Mouse (Mus musculus) CH12.LX (cell line): ENCODE results near the gene Pla2g7. TPM values are rescaled to one million over a fixed set of nuclear protein-coding genes. Genes with fewer than 3 reads are reported as not detected.

ENCODE experiments used
- DNase-seq: peaks from one replicate; pipeline ENCODE4 v3.0.0-alpha.2; 2013; ENCODE audit errors: extremely low read depth
- H3K27ac ChIP-seq: 2 replicates; pipeline ENCODE4 v1.5.1; 2012; ENCODE audit warnings: low read depth, mild to moderate bottlenecking, control low read depth, moderate library complexity; ENCODE audit not compliant: insufficient read depth
- H3K27me3 ChIP-seq: replicated peaks from 2 replicates; pipeline ENCODE3; 2012; ENCODE audit warnings: inconsistent platforms
- H3K36me3 ChIP-seq, 2 experiments: replicated peaks in 1 of 2; 2 replicates each; pipeline versions ENCODE3 to v1.6.1; 2012; ENCODE audit warnings: inconsistent platforms in 1 of 2, low read length in 1 of 2, mild to moderate bottlenecking in 1 of 2, mixed read lengths in 1 of 2, moderate library complexity in 1 of 2; ENCODE audit not compliant: control insufficient read depth in 1 of 2, insufficient read depth in 1 of 2
- H3K4me1 ChIP-seq, 2 experiments: 2 replicates each; pipeline ENCODE4 v1.6.1; 2012; ENCODE audit warnings: inconsistent platforms in 1 of 2, moderate library complexity in 1 of 2; ENCODE audit not compliant: insufficient read depth in 2 of 2, control insufficient read depth in 1 of 2
- H3K4me2 ChIP-seq: 2 replicates; pipeline ENCODE4 v1.6.1; 2012; ENCODE audit warnings: low read depth, mild to moderate bottlenecking, control low read depth; ENCODE audit not compliant: poor library complexity, insufficient read depth, severe bottlenecking
- H3K4me3 ChIP-seq, 3 experiments: fragments of 150-350 bp in 1 of 3; sonication (generic) in 1 of 3; replicated peaks in 1 of 3; 2 replicates each; pipeline versions ENCODE3 to v1.5.1; 2011 to 2012; ENCODE audit warnings: low read depth in 2 of 3, low read length in 2 of 3, mild to moderate bottlenecking in 2 of 3, moderate library complexity in 2 of 3, control low read depth in 1 of 3, improper control_type of control experiment in 1 of 3, inconsistent platforms in 1 of 3, mixed read lengths in 1 of 3; ENCODE audit not compliant: poor library complexity in 1 of 3
- H3K79me2 ChIP-seq: replicated peaks from 2 replicates; pipeline ENCODE4 v1.6.1; 2012; ENCODE audit warnings: mild to moderate bottlenecking, moderate library complexity; ENCODE audit not compliant: control insufficient read depth, poor library complexity, insufficient read depth, severe bottlenecking; ENCODE audit errors: extremely low read depth
- H3K9ac ChIP-seq: 2 replicates; pipeline ENCODE4 v1.6.1; 2012; ENCODE audit warnings: low read depth, mild to moderate bottlenecking, control low read depth, moderate library complexity; ENCODE audit not compliant: insufficient read depth
- H3K9me3 ChIP-seq: replicated peaks from 2 replicates; pipeline ENCODE3; 2012; ENCODE audit warnings: low read length, inconsistent platforms, mixed read lengths
- BHLHE40 ChIP-seq: IDR thresholded peaks from 2 replicates; pipeline ENCODE4 v1.6.1; 2011; ENCODE audit warnings: mild to moderate bottlenecking, low read depth, low read length, improper control_type of control experiment
- CHD1 ChIP-seq: IDR thresholded peaks from 2 replicates; pipeline ENCODE4 v1.6.1; 2012; ENCODE audit warnings: low read depth, low read length, improper control_type of control experiment, inconsistent platforms
- CHD2 ChIP-seq: IDR thresholded peaks from 2 replicates; pipeline ENCODE4 v1.6.1; 2011; ENCODE audit warnings: low read length, improper control_type of control experiment
- ELF1 ChIP-seq: IDR thresholded peaks from 2 replicates; pipeline ENCODE4 v1.6.1; 2014; ENCODE audit warnings: low read depth, mild to moderate bottlenecking, inconsistent platforms, low read length, improper control_type of control experiment
- EP300 ChIP-seq: IDR thresholded peaks from 2 replicates; pipeline ENCODE4 v1.6.1; 2011; ENCODE audit warnings: low read length, improper control_type of control experiment
- HCFC1 ChIP-seq: IDR thresholded peaks from 2 replicates; pipeline ENCODE4 v1.6.1; 2012; ENCODE audit warnings: low read depth, mild to moderate bottlenecking, inconsistent platforms, low read length, improper control_type of control experiment
- IRF4 ChIP-seq: IDR thresholded peaks from 2 replicates; pipeline ENCODE4 v1.6.1; 2014; ENCODE audit warnings: low read depth, mild to moderate bottlenecking, inconsistent platforms, low read length, improper control_type of control experiment
- JUN ChIP-seq: IDR thresholded peaks from 2 replicates; pipeline ENCODE4 v1.6.1; 2011; ENCODE audit warnings: low read depth, mild to moderate bottlenecking, low read length, improper control_type of control experiment, moderate library complexity; ENCODE audit not compliant: insufficient read depth
- JUND ChIP-seq: conservative IDR thresholded peaks from 2 replicates; pipeline ENCODE4 v1.6.1; 2011; ENCODE audit warnings: low read depth, low read length, improper control_type of control experiment
- KAT2A ChIP-seq: IDR thresholded peaks from 2 replicates; pipeline ENCODE4 v1.6.1; 2012; ENCODE audit warnings: low read length, improper control_type of control experiment, inconsistent platforms; ENCODE audit not compliant: insufficient replicate concordance
- MAFK ChIP-seq: IDR thresholded peaks from 2 replicates; pipeline ENCODE4 v1.6.1; 2011; ENCODE audit warnings: low read length, improper control_type of control experiment; ENCODE audit not compliant: insufficient replicate concordance
- MAZ ChIP-seq: IDR thresholded peaks from 2 replicates; pipeline ENCODE4 v1.6.1; 2012; ENCODE audit warnings: low read depth, mild to moderate bottlenecking, inconsistent platforms, low read length, improper control_type of control experiment, moderate library complexity
- MEF2A ChIP-seq: IDR thresholded peaks from 2 replicates; pipeline ENCODE4 v1.6.1; 2014; ENCODE audit warnings: low read depth, mild to moderate bottlenecking, inconsistent platforms, low read length, improper control_type of control experiment, borderline replicate concordance
- PAX5 ChIP-seq: IDR thresholded peaks from 2 replicates; pipeline ENCODE4 v1.6.1; 2012; ENCODE audit warnings: low read length, inconsistent platforms, mixed read lengths
- POLR2A ChIP-seq: IDR thresholded peaks from 2 replicates; pipeline ENCODE4 v1.6.1; 2011; ENCODE audit warnings: low read depth, mild to moderate bottlenecking, improper control_type of control experiment, low read length
- POLR2AphosphoS2 ChIP-seq: IDR thresholded peaks from 2 replicates; pipeline ENCODE4 v1.6.1; 2011; ENCODE audit warnings: low read depth, low read length, improper control_type of control experiment
- SIN3A ChIP-seq: IDR thresholded peaks from 2 replicates; pipeline ENCODE4 v1.6.1; 2012; ENCODE audit warnings: low read length, improper control_type of control experiment, inconsistent platforms
- TBP ChIP-seq: conservative IDR thresholded peaks from 2 replicates; pipeline ENCODE4 v1.6.1; 2011; ENCODE audit warnings: low read depth, low read length, improper control_type of control experiment
- dilution Hi-C: fragments of 300-500 bp; cut with MboI; formaldehyde crosslinking; loops from 2 replicates; pipeline ENCODE4 v1.14.3; 2020; ENCODE audit warnings: low sequenced_read_pairs; ENCODE audit not compliant: extremely low pct_unique_long_range_greater_than_20kb, extremely low pct_ligation_motif_present
- in situ Hi-C: fragments of 300-500 bp; cut with MboI; formaldehyde crosslinking; loops from 3 replicates; pipeline ENCODE4 v1.14.3; 2019; ENCODE audit warnings: low sequenced_read_pairs, low pct_ligation_motif_present, low pct_unique_long_range_greater_than_20kb, mixed read lengths
- polyA plus RNA-seq: library from polyadenylated mRNA; unstranded; fragments of >175 nt; gene quantifications from 2 replicates; pipeline ENCODE4 v1.2.1, GENCODE M21; 2012; ENCODE audit warnings: low read depth; ENCODE audit not compliant: insufficient read length
- total RNA-seq, 2 experiments: library from RNA; depleted of rRNA; stranded (reverse); fragments of 300-350 nt in 1 of 2; fragments of >200 nt in 1 of 2; gene quantifications; 2 replicates each; pipeline ENCODE4 v1.2.3; 2012 to 2014

Gene Pla2g7
- total and polyA plus RNA-seq, 3 experiments = 0.27 TPM; not detected in 2

DNA sequence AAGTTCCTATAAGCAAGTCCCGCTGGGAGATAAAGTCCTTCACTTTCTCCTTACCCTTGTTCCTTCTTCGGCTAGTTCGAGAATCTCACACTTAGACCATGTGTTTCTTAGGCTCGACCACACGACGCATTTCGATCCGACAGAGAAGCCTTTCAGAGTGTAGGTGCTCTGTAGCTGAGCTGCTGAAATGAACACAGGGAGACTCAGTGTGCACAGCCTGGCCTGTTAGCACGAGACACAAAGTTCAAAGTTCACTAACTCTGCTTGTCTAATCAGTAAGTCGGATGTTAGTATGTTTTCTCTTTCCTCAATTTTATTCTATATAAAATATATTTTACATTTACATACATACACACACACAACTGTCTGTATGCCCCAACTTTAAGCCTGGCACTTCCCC, 54.2 kb downstream of the Pla2g7 start:
- Histone ChIP-seq H3K9me3 (peaks cover 47% of the 10 kb centered on the region), H3K36me3 (no peaks in the 10 kb centered on the region), H3K4me1 (no peaks in the 10 kb centered on the region), H3K27ac (no peak overlapping the region), H3K9ac (no peak overlapping the region), H3K79me2 (no peaks in the 10 kb centered on the region), H3K27me3 (no peaks in the 10 kb centered on the region), H3K4me3 (no peak overlapping the region), H3K4me2 (no peak overlapping the region)
- dilution Hi-C loops (no loop called here), in situ Hi-C loops (no loop called here)
- DNase-seq = no peak
- TF ChIP-seq JUND = no peak
- TF ChIP-seq PAX5 = no peak
- no peak for TF ChIP-seq MEF2A
- TF ChIP-seq SIN3A = no peak
- no peak for TF ChIP-seq POLR2A
- no peak for TF ChIP-seq ELF1
- no peak for TF ChIP-seq CHD1
- no peak for TF ChIP-seq BHLHE40
- TF ChIP-seq MAFK = no peak
- no peak for TF ChIP-seq JUN
- TF ChIP-seq EP300 = no peak
- no peak for TF ChIP-seq TBP
- TF ChIP-seq POLR2AphosphoS2 = no peak
- no peak for TF ChIP-seq HCFC1
- TF ChIP-seq CHD2 = no peak
- TF ChIP-seq IRF4 = no peak
- TF ChIP-seq KAT2A = no peak
- TF ChIP-seq MAZ = no peak

DNA sequence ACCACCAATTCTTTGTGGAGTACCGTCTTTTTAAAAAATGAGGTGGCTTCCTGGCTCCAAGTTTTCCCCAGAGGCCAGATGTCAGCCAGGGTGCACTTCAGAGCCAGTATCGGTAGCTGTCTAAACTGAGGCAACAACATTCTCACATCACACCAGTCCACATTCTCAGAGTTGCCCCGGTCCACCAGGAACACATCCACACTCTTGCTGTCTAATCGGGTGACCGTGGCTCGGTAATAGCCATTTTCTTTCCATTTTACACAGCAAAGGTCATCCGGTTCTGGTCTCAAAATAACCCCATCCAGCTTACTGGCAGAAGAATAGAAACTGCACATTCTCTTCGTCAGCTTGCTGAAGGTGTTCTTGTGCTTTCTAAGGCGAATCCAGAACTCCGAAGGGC, 60.3 kb downstream of the Pla2g7 start:
- no peak overlapping the region for H3K27ac ChIP-seq
- H3K4me2 ChIP-seq = no peak overlapping the region
- in situ Hi-C loops = no loop called here
- no peak for TF ChIP-seq MEF2A
- TF ChIP-seq PAX5 = no peak
- TF ChIP-seq, all 38 proteins: peak for 0
- no peak for DNase-seq
- Histone ChIP-seq H3K27me3 (no peaks in the 10 kb centered on the region), H3K79me2 (no peaks in the 10 kb centered on the region), H3K4me3 (no peak overlapping the region), H3K9me3 (peaks cover 65% of the 10 kb centered on the region), H3K36me3 (no peaks in the 10 kb centered on the region), H3K4me1 (no peaks in the 10 kb centered on the region), H3K9ac (no peak overlapping the region)
- dilution Hi-C loops = no loop called here
